Mouse (Mus musculus) hindbrain, embryonic 16.5 days (tissue): ENCODE results near the gene Insig2. TPM values are rescaled to one million over a fixed set of nuclear protein-coding genes. Genes with fewer than 3 reads are reported as not detected.

Experiments
- ATAC-seq: fragments of 200-750 bp; cut with Nextera tagmentation; 2 replicates; pipeline ENCODE4 v1.8.0; 2017; ENCODE audit warnings: moderate TSS enrichment, moderate library complexity
- H3K27ac ChIP-seq: fragments of 300-500 bp; sonication (generic); 2 replicates; pipeline ENCODE4 v1.5.1; 2014; ENCODE audit warnings: low read depth, mild to moderate bottlenecking, control low read depth, low read length, moderate library complexity
- H3K27me3 ChIP-seq: fragments of 300-500 bp; sonication (generic); replicated peaks from 2 replicates; pipeline ENCODE4 v1.6.1; 2014; ENCODE audit warnings: low read length; ENCODE audit not compliant: control insufficient read depth, insufficient read depth
- H3K36me3 ChIP-seq: fragments of 300-500 bp; sonication (generic); 2 replicates; pipeline ENCODE4 v1.6.1; 2014; ENCODE audit warnings: mild to moderate bottlenecking, low read length, moderate library complexity, mixed read lengths; ENCODE audit not compliant: control insufficient read depth, insufficient read depth
- H3K4me1 ChIP-seq: fragments of 300-500 bp; sonication (generic); 2 replicates; pipeline ENCODE4 v1.6.1; 2014; ENCODE audit warnings: low read depth, low read length; ENCODE audit not compliant: control insufficient read depth, insufficient read depth
- H3K4me2 ChIP-seq: fragments of 300-500 bp; sonication (generic); 2 replicates; pipeline ENCODE4 v1.6.1; 2014; ENCODE audit warnings: mild to moderate bottlenecking, low read length, control low read depth, moderate library complexity
- H3K4me3 ChIP-seq: fragments of 300-500 bp; sonication (generic); 2 replicates; pipeline ENCODE4 v1.5.1; 2014; ENCODE audit warnings: mild to moderate bottlenecking, low read length, control low read depth, moderate library complexity
- H3K9ac ChIP-seq: fragments of 300-500 bp; sonication (generic); 2 replicates; pipeline ENCODE4 v1.6.1; 2014; ENCODE audit warnings: low read depth, mild to moderate bottlenecking, control low read depth, low read length, moderate library complexity
- H3K9me3 ChIP-seq: fragments of 300-500 bp; sonication (generic); 2 replicates; pipeline ENCODE4 v1.6.1; 2014; ENCODE audit warnings: mild to moderate bottlenecking, low read length, moderate library complexity; ENCODE audit not compliant: control insufficient read depth
- WGBS: fragments of 180-500 bp; shearing (Covaris S2); extraction: QIAGEN DNeasy Blood & Tissue Kit; methylation state at CpG from one replicate; pipeline ENCODE4 v1.1.7; 2014; 5-methylcytosine and 5-hydroxymethylcytosine counted together
- polyA plus RNA-seq: library from polyadenylated mRNA; unstranded; fragments of >200 nt; fragmentation: Nextera tagmentation; extraction: Ambion mirVana; gene quantifications from 2 replicates; pipeline ENCODE4 v1.2.1, GENCODE M21; 2015

Gene Insig2
- polyA plus RNA-seq, 1 experiment from 2014 or later: 46.8 TPM

- Histone ChIP-seq H3K27ac (no peak overlapping the region), H3K9me3 (no peaks in the 10 kb centered on the region), H3K36me3 (no peaks in the 10 kb centered on the region), H3K4me2 (no peak overlapping the region), H3K9ac (no peak overlapping the region), H3K27me3 (no peaks in the 10 kb centered on the region), H3K4me3 (no peak overlapping the region), H3K4me1 (peaks cover 16% of the 10 kb centered on the region)
- ATAC-seq: no peak
- WGBS: 82% methylated on average over 2 of the region's 2 CpGs
These were observed 3.0 kb downstream of the Insig2 start for GRCm38 (mm10) chr1:121329391-121329790.

- peak overlapping the region; percentile 94 for H3K9ac ChIP-seq
- peak overlapping the region; percentile 94 for H3K4me3 ChIP-seq
- peak overlapping the region; percentile 93 for H3K27ac ChIP-seq
- peaks cover 16% of the 10 kb centered on the region for H3K4me1 ChIP-seq
- peak overlapping the region; percentile 92 for H3K4me2 ChIP-seq
- no peaks in the 10 kb centered on the region for H3K9me3 ChIP-seq
- 4% methylated on average over 7 of the region's 7 CpGs for WGBS
- H3K27me3 ChIP-seq: no peaks in the 10 kb centered on the region
- H3K36me3 ChIP-seq: no peaks in the 10 kb centered on the region
- ATAC-seq: peak; percentile 74
These were observed 4.2 kb downstream of the Insig2 start for GRCm38 (mm10) chr1:121328193-121328555.

- H3K4me1 ChIP-seq: peaks cover 16% of the 10 kb centered on the region
- peak overlapping the region; percentile 94 for H3K9ac ChIP-seq
- under 1% methylated on average over 55 of the region's 55 CpGs for WGBS
- no peaks in the 10 kb centered on the region for H3K27me3 ChIP-seq
- H3K36me3 ChIP-seq: no peaks in the 10 kb centered on the region
- H3K9me3 ChIP-seq: no peaks in the 10 kb centered on the region
- peak overlapping the region; percentile 94 for H3K4me3 ChIP-seq
- peak; percentile 99 for ATAC-seq
- H3K4me2 ChIP-seq: peak overlapping the region; percentile 92
- peak overlapping the region; percentile 93 for H3K27ac ChIP-seq
These were observed 4.8 kb downstream of the Insig2 start for GRCm38 (mm10) chr1:121327344-121328192.

- H3K4me1 ChIP-seq: peaks cover 16% of the 10 kb centered on the region
- H3K36me3 ChIP-seq: no peaks in the 10 kb centered on the region
- peak overlapping the region; percentile 92 for H3K4me2 ChIP-seq
- H3K27me3 ChIP-seq: no peaks in the 10 kb centered on the region
- peak overlapping the region; percentile 93 for H3K27ac ChIP-seq
- peak overlapping the region; percentile 94 for H3K4me3 ChIP-seq
- peak overlapping the region; percentile 94 for H3K9ac ChIP-seq
- ATAC-seq: no peak
- 26% methylated on average over 18 of the region's 18 CpGs for WGBS
- H3K9me3 ChIP-seq: no peaks in the 10 kb centered on the region
These were observed 5.6 kb downstream of the Insig2 start for GRCm38 (mm10) chr1:121326591-121327343.

- Histone ChIP-seq H3K36me3 (peaks cover 2% of the 10 kb centered on the region; the same call in 1 of the 2 replicates), H3K27me3 (no peaks in the 10 kb centered on the region), H3K4me1 (peaks cover 13% of the 10 kb centered on the region), H3K9me3 (no peaks in the 10 kb centered on the region), H3K4me3 (no peak overlapping the region), H3K4me2 (no peak overlapping the region), H3K9ac (no peak overlapping the region), H3K27ac (no peak overlapping the region)
- ATAC-seq: no peak
- 82% methylated on average over 4 of the region's 4 CpGs for WGBS
These were observed 8.9 kb downstream of the Insig2 start for GRCm38 (mm10) chr1:121323501-121323900.

GRCm38 (mm10) chr1:121314766-121315428, 17.5 kb downstream of the Insig2 start:
- Histone ChIP-seq H3K4me3 (no peak overlapping the region), H3K27me3 (no peaks in the 10 kb centered on the region), H3K9me3 (no peaks in the 10 kb centered on the region), H3K9ac (no peak overlapping the region), H3K4me1 (peaks cover 7% of the 10 kb centered on the region), H3K4me2 (no peak overlapping the region; the same call in 1 of the 2 replicates), H3K27ac (peak overlapping the region; percentile 57), H3K36me3 (peaks cover 16% of the 10 kb centered on the region)
- peak; percentile 88 for ATAC-seq
- 30% methylated on average over 3 of the region's 3 CpGs for WGBS

- no peaks in the 10 kb centered on the region for H3K9me3 ChIP-seq
- no peak overlapping the region for H3K4me3 ChIP-seq
- peaks cover 7% of the 10 kb centered on the region for H3K4me1 ChIP-seq
- H3K9ac ChIP-seq: no peak overlapping the region
- WGBS: 91% methylated on average over 1 of the region's 1 CpGs
- H3K4me2 ChIP-seq: no peak overlapping the region
- H3K27ac ChIP-seq: no peak overlapping the region
- H3K27me3 ChIP-seq: no peaks in the 10 kb centered on the region
- ATAC-seq: no peak
- H3K36me3 ChIP-seq: peaks cover 12% of the 10 kb centered on the region
These were observed 19.2 kb downstream of the Insig2 start for GRCm38 (mm10) chr1:121313181-121313580.

GRCm38 (mm10) chr1:121312326-121312725, 20.1 kb downstream of the Insig2 start:
- Histone ChIP-seq H3K36me3 (peaks cover 11% of the 10 kb centered on the region; the same call in 1 of the 2 replicates), H3K9ac (no peak overlapping the region), H3K27me3 (no peaks in the 10 kb centered on the region), H3K27ac (no peak overlapping the region), H3K4me1 (peaks cover 7% of the 10 kb centered on the region), H3K4me3 (no peak overlapping the region), H3K9me3 (no peaks in the 10 kb centered on the region), H3K4me2 (no peak overlapping the region)
- 89% methylated on average over 4 of the region's 4 CpGs for WGBS
- no peak for ATAC-seq
